Mouse (Mus musculus) forebrain, postnatal 0 days (tissue): ENCODE data around the gene Igfbpl1. TPM values are rescaled to one million over a fixed set of nuclear protein-coding genes. Genes with fewer than 3 reads are reported as not detected.

ENCODE experiments used
- ATAC-seq: fragments of 200-750 bp; cut with Nextera tagmentation; 2 replicates; pipeline ENCODE4 v1.8.0; 2017; ENCODE audit warnings: mild to moderate bottlenecking, moderate library complexity
- DNase-seq: peaks from one replicate; pipeline ENCODE4 v3.0.0-alpha.2; 2015
- H3K27ac ChIP-seq: fragments of 300-500 bp; sonication (generic); 2 replicates; pipeline ENCODE4 v1.5.1; 2014; ENCODE audit warnings: low read depth, mild to moderate bottlenecking, antibody characterized with exemption, low read length, moderate library complexity, mixed read lengths
- H3K27me3 ChIP-seq: fragments of 300-500 bp; sonication (generic); 2 replicates; pipeline ENCODE4 v1.6.1; 2014; ENCODE audit warnings: mild to moderate bottlenecking, low read length, mixed read lengths; ENCODE audit not compliant: insufficient read depth
- H3K36me3 ChIP-seq: fragments of 300-500 bp; sonication (generic); 2 replicates; pipeline ENCODE4 v1.6.1; 2014; ENCODE audit warnings: mild to moderate bottlenecking, moderate library complexity; ENCODE audit not compliant: insufficient read depth
- H3K4me1 ChIP-seq: fragments of 300-500 bp; sonication (generic); 2 replicates; pipeline ENCODE4 v1.6.1; 2014; ENCODE audit warnings: antibody characterized with exemption; ENCODE audit not compliant: insufficient read depth
- H3K4me2 ChIP-seq: fragments of 300-500 bp; sonication (generic); 2 replicates; pipeline ENCODE4 v1.6.1; 2014; ENCODE audit warnings: low read depth, mild to moderate bottlenecking, moderate library complexity
- H3K4me3 ChIP-seq: fragments of 300-500 bp; sonication (generic); 2 replicates; pipeline ENCODE4 v1.5.1; 2014; ENCODE audit warnings: low read depth, low read length, mixed read lengths
- H3K9ac ChIP-seq: fragments of 300-500 bp; sonication (generic); 2 replicates; pipeline ENCODE4 v1.6.1; 2014; ENCODE audit warnings: mild to moderate bottlenecking
- H3K9me3 ChIP-seq: fragments of 300-500 bp; sonication (generic); 2 replicates; pipeline ENCODE4 v1.6.1; 2016; ENCODE audit warnings: low read length
- CTCF ChIP-seq: sonication (generic); IDR thresholded peaks from 2 replicates; pipeline ENCODE4 v1.5.1; 2016; ENCODE audit warnings: antibody characterized with exemption, control low read depth, low read depth
- WGBS: fragments of 180-500 bp; shearing (Covaris S2); extraction: QIAGEN DNeasy Blood & Tissue Kit; methylation state at CpG from one replicate; pipeline ENCODE4 v1.1.7; 2014; 5-methylcytosine and 5-hydroxymethylcytosine counted together
- polyA plus RNA-seq: library from polyadenylated mRNA; unstranded; fragments of >200 nt; fragmentation: Nextera tagmentation; extraction: Ambion mirVana; gene quantifications from 2 replicates; pipeline ENCODE4 v1.2.1, GENCODE M21; 2015
- total RNA-seq: library from RNA; depleted of rRNA; stranded (reverse); fragments of >200 nt; gene quantifications from 2 replicates; pipeline ENCODE4 v1.2.3, GENCODE M21; 2014

The Igfbpl1 gene
- total and polyA plus RNA-seq, 2 experiments from 2014 or later: 41.0 to 123 TPM

DNA sequence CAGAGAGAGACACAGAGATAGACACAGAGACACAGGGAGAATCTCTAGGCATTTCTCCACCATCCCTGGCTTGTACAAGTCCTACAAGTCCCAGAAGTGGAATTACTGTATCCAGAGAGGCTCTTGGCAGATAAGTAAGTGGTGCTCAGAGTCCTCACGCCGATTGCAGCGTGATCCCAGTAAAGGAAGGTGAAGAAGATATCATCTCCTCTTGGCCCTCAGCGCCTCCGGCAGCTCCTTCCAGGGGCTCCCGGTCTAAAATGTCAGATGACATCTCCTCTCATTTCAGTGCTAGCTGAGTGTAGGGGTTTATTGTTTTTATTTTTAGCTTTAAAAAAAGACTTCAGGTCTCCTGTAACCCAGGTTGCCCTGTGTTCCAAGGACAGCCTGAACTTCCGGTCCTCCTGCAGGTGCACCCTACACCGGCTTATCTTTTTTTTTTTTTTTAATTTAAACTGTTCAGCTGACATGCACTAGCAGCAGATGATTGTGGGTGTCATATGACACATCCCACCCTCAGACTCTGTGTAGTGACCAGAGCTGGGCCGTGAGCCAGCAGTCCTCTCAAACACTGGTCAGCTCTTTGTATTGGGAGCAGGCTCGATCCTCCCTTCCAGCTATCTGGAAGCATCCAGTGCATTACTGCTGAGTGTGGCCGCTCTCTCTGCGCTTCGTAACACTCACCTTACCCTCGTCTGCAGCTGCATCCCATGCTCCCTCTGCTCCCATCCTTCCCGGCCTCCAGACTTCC, 26.9 kb upstream of the Igfbpl1 start:
- H3K27me3 ChIP-seq: no peaks in the 10 kb centered on the region
- H3K9ac ChIP-seq: no peak overlapping the region
- TF ChIP-seq CTCF: no peak
- 80% methylated on average over 15 of the region's 15 CpGs for WGBS
- ATAC-seq (no peak), DNase-seq (no peak)
- no peaks in the 10 kb centered on the region for H3K9me3 ChIP-seq
- H3K36me3 ChIP-seq: no peaks in the 10 kb centered on the region
- H3K27ac ChIP-seq: no peak overlapping the region
- no peaks in the 10 kb centered on the region for H3K4me1 ChIP-seq
- H3K4me2 ChIP-seq: no peak overlapping the region
- H3K4me3 ChIP-seq: no peak overlapping the region

DNA sequence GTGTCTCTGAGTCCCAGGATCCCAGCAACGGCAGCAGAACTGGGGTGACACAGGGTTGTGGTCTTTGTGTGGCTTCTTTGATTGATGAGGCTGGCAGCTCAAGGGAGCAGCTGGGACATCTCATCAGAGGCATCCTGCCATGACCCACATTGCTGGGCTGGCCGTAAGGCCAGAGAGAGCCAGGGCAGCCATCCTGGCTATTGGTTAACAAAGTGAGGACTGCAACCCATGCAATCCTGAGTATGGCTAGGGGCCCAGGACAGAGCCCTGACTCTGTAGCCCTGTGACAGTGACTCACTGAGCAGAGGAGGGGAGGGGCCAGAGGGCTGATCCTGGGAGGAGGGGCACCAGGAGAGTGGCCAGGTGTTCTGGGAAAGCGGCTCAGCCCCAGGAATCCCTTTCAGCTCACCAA, 24.9 kb upstream of the Igfbpl1 start:
- Histone ChIP-seq H3K27ac (no peak overlapping the region), H3K36me3 (no peaks in the 10 kb centered on the region), H3K4me2 (no peak overlapping the region), H3K4me3 (no peak overlapping the region), H3K4me1 (no peaks in the 10 kb centered on the region), H3K9ac (no peak overlapping the region), H3K27me3 (no peaks in the 10 kb centered on the region), H3K9me3 (no peaks in the 10 kb centered on the region)
- WGBS: 50% methylated on average over 3 of the region's 3 CpGs
- no peak for TF ChIP-seq CTCF
- no peak for DNase-seq
- no peak for ATAC-seq

DNA sequence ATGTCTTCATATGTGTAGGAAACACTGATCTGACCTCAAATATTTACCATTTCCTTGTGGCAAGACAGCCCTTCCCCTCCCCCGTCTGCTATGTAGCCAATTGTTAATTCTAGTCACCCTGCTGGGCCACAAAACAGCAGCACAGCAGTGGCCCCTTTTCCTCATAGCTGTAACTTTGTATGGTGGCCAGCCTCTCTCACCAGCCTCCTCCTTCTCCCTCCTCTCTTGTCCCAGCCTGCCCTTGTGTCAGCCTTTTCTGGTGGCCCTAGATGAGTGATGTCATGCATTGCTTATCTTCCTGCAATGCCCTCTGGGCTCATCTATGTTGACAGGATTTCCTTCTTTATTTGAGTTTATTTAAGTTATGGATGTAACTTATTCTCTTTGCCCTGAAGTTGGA, 22.7 kb upstream of the Igfbpl1 start:
- ATAC-seq (no peak), DNase-seq (no peak)
- H3K9ac ChIP-seq: no peak overlapping the region
- 39% methylated on average over 1 of the region's 1 CpGs for WGBS
- no peak overlapping the region for H3K27ac ChIP-seq
- no peak for TF ChIP-seq CTCF
- no peaks in the 10 kb centered on the region for H3K27me3 ChIP-seq
- H3K36me3 ChIP-seq: no peaks in the 10 kb centered on the region
- H3K4me1 ChIP-seq: no peaks in the 10 kb centered on the region
- H3K4me3 ChIP-seq: no peak overlapping the region
- no peak overlapping the region for H3K4me2 ChIP-seq
- H3K9me3 ChIP-seq: no peaks in the 10 kb centered on the region

DNA sequence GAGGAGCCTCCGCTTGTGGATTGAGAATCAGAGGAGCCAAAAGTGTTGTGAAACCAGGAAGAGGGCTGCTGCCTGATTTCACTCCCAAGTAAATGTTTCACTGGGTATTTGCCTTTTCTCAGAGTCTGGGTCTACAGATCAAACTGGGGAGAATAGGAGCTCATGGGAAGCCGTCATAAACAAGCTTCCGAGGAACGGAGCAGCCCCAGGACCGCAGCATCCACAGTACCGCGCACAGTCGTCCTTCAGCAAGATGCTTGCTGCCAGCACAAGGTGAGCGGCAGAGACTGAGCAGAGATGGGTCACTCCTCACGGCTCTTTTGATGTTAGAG, 22.1 kb upstream of the Igfbpl1 start:
- ATAC-seq (no peak), DNase-seq (no peak)
- Histone ChIP-seq H3K4me1 (no peaks in the 10 kb centered on the region), H3K27me3 (no peaks in the 10 kb centered on the region), H3K4me3 (no peak overlapping the region), H3K27ac (no peak overlapping the region), H3K36me3 (no peaks in the 10 kb centered on the region), H3K9ac (no peak overlapping the region), H3K9me3 (no peaks in the 10 kb centered on the region), H3K4me2 (no peak overlapping the region)
- WGBS: 52% methylated on average over 10 of the region's 10 CpGs
- TF ChIP-seq CTCF: no peak

GRCm38 (mm10) chr4:45848109-45848824, 21.5 kb upstream of the Igfbpl1 start, which contains the start of gene Stra6l:
TSS of gene Stra6l (plus strand) at chr4:45848664.
- Histone ChIP-seq H3K9ac (no peak within 1 kb of the TSS), H3K9me3 (no peaks in the 10 kb centered on the region), H3K4me2 (no peak within 1 kb of the TSS), H3K27me3 (no peaks in the 10 kb centered on the region), H3K4me1 (no peaks in the 10 kb centered on the region), H3K4me3 (no peak within 1 kb of the TSS), H3K27ac (no peak within 1 kb of the TSS), H3K36me3 (no peaks in the 10 kb centered on the region)
- DNase-seq (no peak), ATAC-seq (no peak)
- WGBS: 77% methylated on average over 10 of the region's 10 CpGs
- no peak for TF ChIP-seq CTCF

GRCm38 (mm10) chr4:45846263-45846662, 19.5 kb upstream of the Igfbpl1 start:
- DNase-seq: no peak
- Histone ChIP-seq H3K9ac (no peak overlapping the region), H3K9me3 (no peaks in the 10 kb centered on the region), H3K4me1 (no peaks in the 10 kb centered on the region), H3K4me3 (no peak overlapping the region), H3K36me3 (no peaks in the 10 kb centered on the region), H3K27ac (no peak overlapping the region), H3K4me2 (no peak overlapping the region), H3K27me3 (no peaks in the 10 kb centered on the region)
- ATAC-seq: no peak
- WGBS: 91% methylated on average over 2 of the region's 2 CpGs
- TF ChIP-seq CTCF: no peak

DNA sequence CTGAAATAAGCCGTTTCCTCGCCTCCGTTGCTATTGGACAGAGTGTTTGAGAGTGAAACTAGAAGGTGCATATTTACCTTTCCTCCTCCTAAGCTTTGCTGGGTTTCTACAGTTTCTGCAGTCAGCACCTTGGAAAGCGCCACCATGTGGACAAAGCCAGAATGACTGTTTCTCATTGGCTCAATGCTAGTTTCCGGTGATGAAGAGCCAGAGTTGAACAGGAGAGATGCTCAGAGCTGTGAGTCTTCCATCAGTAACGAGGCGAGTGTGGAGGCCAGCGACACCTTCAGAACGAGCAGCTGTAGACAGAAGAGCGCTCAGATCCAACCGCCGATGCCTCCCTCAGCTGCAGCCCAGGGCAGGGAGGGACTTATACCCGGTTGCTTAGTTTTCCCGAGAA, 17.6 kb upstream of the Igfbpl1 start:
- DNase-seq: peak; percentile 87
- H3K36me3 ChIP-seq: no peaks in the 10 kb centered on the region
- peak overlapping the region; percentile 28; the same call in 1 of the 2 replicates for H3K4me2 ChIP-seq
- peak; percentile 55 for ATAC-seq
- H3K9ac ChIP-seq: no peak overlapping the region
- H3K9me3 ChIP-seq: no peaks in the 10 kb centered on the region
- WGBS: 37% methylated on average over 14 of the region's 14 CpGs
- no peaks in the 10 kb centered on the region for H3K4me1 ChIP-seq
- peak; percentile 85 for TF ChIP-seq CTCF
- H3K4me3 ChIP-seq: no peak overlapping the region
- no peak overlapping the region for H3K27ac ChIP-seq
- no peaks in the 10 kb centered on the region for H3K27me3 ChIP-seq
